Mouse (Mus musculus) liver, embryonic 13.5 days (tissue): ENCODE results near the gene Ninj2. TPM values are rescaled to one million over a fixed set of nuclear protein-coding genes. Genes with fewer than 3 reads are reported as not detected.

Experiments used
- ATAC-seq: fragments of 200-750 bp; cut with Nextera tagmentation; 2 replicates; pipeline ENCODE4 v1.8.0; 2017; ENCODE audit warnings: low read depth, mild to moderate bottlenecking, moderate number of reproducible peaks, moderate library complexity
- DNase-seq: peaks from one replicate; pipeline ENCODE4 v3.0.0; 2022
- H3K27ac ChIP-seq: fragments of 300-500 bp; sonication (generic); 2 replicates; pipeline ENCODE4 v1.5.1; 2015; ENCODE audit warnings: moderate library complexity, mild to moderate bottlenecking, inconsistent platforms
- H3K27me3 ChIP-seq: fragments of 300-500 bp; sonication (generic); 2 replicates; pipeline ENCODE4 v1.6.1; 2015; ENCODE audit warnings: mild to moderate bottlenecking, inconsistent platforms
- H3K36me3 ChIP-seq: fragments of 300-500 bp; sonication (generic); 2 replicates; pipeline ENCODE4 v1.6.1; 2015; ENCODE audit warnings: mild to moderate bottlenecking, inconsistent platforms
- H3K4me1 ChIP-seq: fragments of 300-500 bp; sonication (generic); replicated peaks from 2 replicates; pipeline ENCODE4 v1.6.1; 2015; ENCODE audit warnings: inconsistent platforms
- H3K4me2 ChIP-seq: fragments of 300-500 bp; sonication (generic); 2 replicates; pipeline ENCODE4 v1.6.1; 2015; ENCODE audit warnings: inconsistent platforms, mild to moderate bottlenecking, moderate library complexity
- H3K4me3 ChIP-seq: fragments of 300-500 bp; sonication (generic); replicated peaks from 2 replicates; pipeline ENCODE4 v1.5.1; 2015; ENCODE audit warnings: mild to moderate bottlenecking, inconsistent platforms
- H3K9ac ChIP-seq: fragments of 300-500 bp; sonication (generic); 2 replicates; pipeline ENCODE4 v1.6.1; 2015; ENCODE audit warnings: mild to moderate bottlenecking, inconsistent platforms
- H3K9me3 ChIP-seq: fragments of 300-500 bp; sonication (generic); replicated peaks from 2 replicates; pipeline ENCODE4 v1.6.1; 2016; ENCODE audit warnings: inconsistent platforms
- WGBS: fragments of 180-500 bp; shearing (Covaris S2); methylation state at CpG from one replicate; pipeline ENCODE4 v1.1.7; 2015; ENCODE audit not compliant: insufficient replicate concordance; 5-methylcytosine and 5-hydroxymethylcytosine counted together
- polyA plus RNA-seq: library from polyadenylated mRNA; unstranded; fragments of >200 nt; fragmentation: Nextera tagmentation; extraction: Ambion mirVana; gene quantifications from 2 replicates; pipeline ENCODE4 v1.2.1, GENCODE M21; 2015

Gene Ninj2
- polyA plus RNA-seq, 1 experiment from 2014 or later: not detected

GRCm38 (mm10) chr6:120111410-120111783 is 18.2 kb downstream of the Ninj2 start:
- H3K4me2 ChIP-seq: no peak overlapping the region
- H3K4me3 ChIP-seq: no peak overlapping the region
- H3K36me3 ChIP-seq: no peaks in the 10 kb centered on the region
- DNase-seq (no peak), ATAC-seq (no peak)
- peak overlapping the region; percentile 73; the same call in 1 of the 2 replicates for H3K27ac ChIP-seq
- H3K9me3 ChIP-seq: no peaks in the 10 kb centered on the region
- no peaks in the 10 kb centered on the region for H3K27me3 ChIP-seq
- WGBS: 63% methylated on average over 3 of the region's 3 CpGs
- no peak overlapping the region for H3K9ac ChIP-seq
- peaks cover 21% of the 10 kb centered on the region for H3K4me1 ChIP-seq

DNA sequence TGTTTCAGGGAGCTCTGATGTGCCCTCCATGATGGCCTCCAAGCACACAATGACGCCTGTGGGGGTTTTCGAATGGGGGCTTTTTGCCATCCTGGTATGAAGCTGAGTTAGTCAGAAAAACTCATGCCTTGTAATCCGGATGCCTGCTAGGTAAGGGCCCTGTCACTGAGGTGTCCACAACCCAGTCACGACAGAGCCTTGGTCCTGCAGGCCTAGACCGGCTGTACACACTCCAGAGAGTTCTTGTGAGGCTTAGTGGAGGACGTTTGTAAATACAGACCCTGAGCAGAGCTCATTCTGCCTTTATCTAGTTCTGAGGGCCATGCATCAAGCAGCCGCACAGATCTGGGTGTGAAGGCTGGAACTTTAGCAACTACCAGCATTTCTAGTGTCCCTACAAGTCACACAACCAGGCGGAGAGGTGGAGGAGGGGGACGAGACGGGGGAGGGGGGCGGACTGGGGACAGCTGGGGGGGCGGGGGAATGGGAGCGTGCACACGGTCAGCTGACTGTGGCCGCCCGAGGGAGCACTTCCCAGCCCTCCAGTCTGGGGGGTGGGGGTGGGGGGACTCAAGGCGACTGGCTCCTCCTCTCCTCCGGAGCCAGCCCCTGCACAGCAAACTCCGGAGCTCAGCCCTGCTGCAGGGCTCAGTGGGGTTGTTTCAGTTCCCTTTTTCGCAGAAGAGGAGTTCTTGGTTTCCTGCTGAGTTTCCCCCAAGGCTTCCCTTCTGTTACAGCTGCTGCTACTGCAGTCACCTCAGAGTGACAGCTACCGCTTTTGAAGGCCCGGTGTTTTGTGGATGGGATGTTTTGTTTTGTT is 19.0 kb downstream of the Ninj2 start:
- Histone ChIP-seq H3K36me3 (no peaks in the 10 kb centered on the region), H3K4me1 (peaks cover 21% of the 10 kb centered on the region), H3K9me3 (no peaks in the 10 kb centered on the region), H3K4me3 (peak overlapping the region; percentile 36), H3K9ac (peak overlapping the region; percentile 52), H3K4me2 (peak overlapping the region; percentile 63), H3K27ac (peak overlapping the region; percentile 73), H3K27me3 (no peaks in the 10 kb centered on the region)
- 7% methylated on average over 22 of the region's 22 CpGs for WGBS
- DNase-seq (peak; percentile 56), ATAC-seq (peak; percentile 86)

- no peak overlapping the region for H3K4me3 ChIP-seq
- no peak overlapping the region for H3K4me2 ChIP-seq
- no peaks in the 10 kb centered on the region for H3K9me3 ChIP-seq
- no peak for DNase-seq
- 80% methylated on average over 3 of the region's 3 CpGs for WGBS
- H3K9ac ChIP-seq: no peak overlapping the region
- no peak for ATAC-seq
- no peaks in the 10 kb centered on the region for H3K27me3 ChIP-seq
- H3K36me3 ChIP-seq: no peaks in the 10 kb centered on the region
- H3K4me1 ChIP-seq: peaks cover 18% of the 10 kb centered on the region
- no peak overlapping the region for H3K27ac ChIP-seq
These were observed 20.7 kb downstream of the Ninj2 start for GRCm38 (mm10) chr6:120113856-120114255.

- Histone ChIP-seq H3K9me3 (no peaks in the 10 kb centered on the region), H3K36me3 (no peaks in the 10 kb centered on the region), H3K4me1 (peaks cover 14% of the 10 kb centered on the region), H3K4me3 (no peak overlapping the region), H3K4me2 (no peak overlapping the region), H3K27me3 (no peaks in the 10 kb centered on the region), H3K9ac (no peak overlapping the region), H3K27ac (no peak overlapping the region)
- WGBS: 86% methylated on average over 1 of the region's 1 CpGs
- no peak for DNase-seq
- ATAC-seq: no peak
These were observed 21.1 kb downstream of the Ninj2 start for GRCm38 (mm10) chr6:120114271-120114670.

DNA sequence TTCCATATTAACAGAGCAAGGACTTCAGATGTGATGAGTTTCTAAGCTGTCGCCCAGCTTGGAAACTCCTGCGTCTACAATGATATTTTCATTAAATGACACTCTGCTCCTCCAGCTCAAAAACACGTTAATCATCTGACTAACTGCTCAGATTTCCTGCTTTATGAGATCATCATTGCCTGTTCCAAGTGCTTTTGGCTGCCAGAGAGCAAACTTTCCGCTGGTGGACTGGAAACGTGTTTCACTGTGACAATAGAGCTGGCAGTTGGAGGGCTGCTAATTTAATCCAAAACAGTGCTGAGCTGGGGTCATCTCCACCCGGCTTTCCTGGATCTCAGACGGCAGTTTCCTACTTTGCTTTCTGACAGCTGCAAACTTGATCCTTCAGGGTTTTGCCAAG is 21.5 kb downstream of the Ninj2 start:
- Histone ChIP-seq H3K36me3 (no peaks in the 10 kb centered on the region), H3K27ac (no peak overlapping the region), H3K27me3 (no peaks in the 10 kb centered on the region), H3K4me2 (no peak overlapping the region), H3K4me1 (peaks cover 14% of the 10 kb centered on the region), H3K9me3 (no peaks in the 10 kb centered on the region), H3K4me3 (no peak overlapping the region), H3K9ac (no peak overlapping the region)
- 51% methylated on average over 7 of the region's 7 CpGs for WGBS
- no peak for ATAC-seq
- DNase-seq: no peak

DNA sequence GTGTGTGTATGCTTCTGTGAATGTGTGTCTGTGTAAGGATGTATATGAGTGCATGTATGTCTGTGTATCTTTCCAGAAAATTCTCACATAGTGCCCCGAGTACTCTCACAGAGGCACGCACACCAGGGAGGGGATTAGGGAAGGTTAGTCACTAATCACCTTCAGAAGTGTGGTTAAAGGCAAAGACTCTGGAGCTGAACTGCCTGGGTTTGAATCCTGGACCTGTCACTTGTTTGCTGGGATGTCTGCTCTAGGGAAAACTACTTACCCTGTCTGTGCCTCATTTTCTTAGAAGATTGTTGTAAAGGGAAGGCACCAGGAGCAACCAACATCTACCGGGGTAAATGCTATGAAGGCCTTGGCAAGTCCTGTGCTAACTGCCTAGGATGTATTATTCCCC is 22.3 kb downstream of the Ninj2 start:
- DNase-seq: no peak
- Histone ChIP-seq H3K9ac (no peak overlapping the region), H3K4me1 (peaks cover 14% of the 10 kb centered on the region), H3K36me3 (no peaks in the 10 kb centered on the region), H3K4me3 (no peak overlapping the region), H3K27me3 (no peaks in the 10 kb centered on the region), H3K9me3 (no peaks in the 10 kb centered on the region), H3K4me2 (no peak overlapping the region), H3K27ac (no peak overlapping the region)
- no peak for ATAC-seq
- 65% methylated on average over 3 of the region's 3 CpGs for WGBS

DNA sequence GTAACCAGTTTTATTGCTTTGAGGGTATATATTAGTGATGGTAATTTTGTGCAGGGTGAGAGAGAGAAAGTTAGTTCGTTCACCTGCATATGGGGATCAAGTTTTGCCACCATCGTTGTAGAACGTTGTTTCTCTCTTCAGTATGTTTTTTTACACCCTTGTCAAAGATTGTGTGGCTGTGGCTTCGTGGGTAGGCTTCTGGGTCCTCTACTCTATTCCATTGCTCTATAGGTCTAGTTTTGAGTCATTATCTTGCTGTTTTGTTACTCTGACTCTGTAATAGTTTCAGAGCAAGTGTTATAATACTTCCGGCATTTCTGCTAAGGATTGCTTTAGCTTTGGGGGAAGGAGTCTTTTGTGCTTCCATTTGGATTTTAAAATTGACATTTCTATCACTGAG is 26.7 kb downstream of the Ninj2 start:
- Histone ChIP-seq H3K4me1 (no peaks in the 10 kb centered on the region), H3K9me3 (no peaks in the 10 kb centered on the region), H3K4me2 (no peak overlapping the region), H3K36me3 (no peaks in the 10 kb centered on the region), H3K4me3 (no peak overlapping the region), H3K9ac (no peak overlapping the region), H3K27ac (no peak overlapping the region), H3K27me3 (no peaks in the 10 kb centered on the region)
- DNase-seq (no peak), ATAC-seq (no peak)
- WGBS: 57% methylated on average over 5 of the region's 5 CpGs

- Histone ChIP-seq H3K9me3 (no peaks in the 10 kb centered on the region), H3K4me2 (no peak overlapping the region), H3K4me1 (no peaks in the 10 kb centered on the region), H3K4me3 (no peak overlapping the region), H3K36me3 (no peaks in the 10 kb centered on the region), H3K27me3 (no peaks in the 10 kb centered on the region), H3K27ac (no peak overlapping the region), H3K9ac (no peak overlapping the region)
- no peak for DNase-seq
- WGBS: 45% methylated on average over 7 of the region's 7 CpGs
- no peak for ATAC-seq
These were observed 31.5 kb downstream of the Ninj2 start for GRCm38 (mm10) chr6:120124688-120125087.

GRCm38 (mm10) chr6:120126456-120126855 is 33.3 kb downstream of the Ninj2 start:
- WGBS: 82% methylated on average over 8 of the region's 8 CpGs
- Histone ChIP-seq H3K27ac (no peak overlapping the region), H3K4me2 (no peak overlapping the region), H3K9ac (no peak overlapping the region), H3K36me3 (no peaks in the 10 kb centered on the region), H3K4me1 (no peaks in the 10 kb centered on the region), H3K27me3 (no peaks in the 10 kb centered on the region), H3K9me3 (no peaks in the 10 kb centered on the region), H3K4me3 (no peak overlapping the region)
- DNase-seq: no peak
- no peak for ATAC-seq

GRCm38 (mm10) chr6:120127321-120127720 is 34.2 kb downstream of the Ninj2 start:
- Histone ChIP-seq H3K27ac (no peak overlapping the region), H3K4me1 (no peaks in the 10 kb centered on the region), H3K27me3 (no peaks in the 10 kb centered on the region), H3K36me3 (no peaks in the 10 kb centered on the region), H3K4me3 (no peak overlapping the region), H3K9ac (no peak overlapping the region), H3K4me2 (no peak overlapping the region), H3K9me3 (no peaks in the 10 kb centered on the region)
- WGBS: 91% methylated on average over 7 of the region's 7 CpGs
- DNase-seq: no peak
- ATAC-seq: no peak

DNA sequence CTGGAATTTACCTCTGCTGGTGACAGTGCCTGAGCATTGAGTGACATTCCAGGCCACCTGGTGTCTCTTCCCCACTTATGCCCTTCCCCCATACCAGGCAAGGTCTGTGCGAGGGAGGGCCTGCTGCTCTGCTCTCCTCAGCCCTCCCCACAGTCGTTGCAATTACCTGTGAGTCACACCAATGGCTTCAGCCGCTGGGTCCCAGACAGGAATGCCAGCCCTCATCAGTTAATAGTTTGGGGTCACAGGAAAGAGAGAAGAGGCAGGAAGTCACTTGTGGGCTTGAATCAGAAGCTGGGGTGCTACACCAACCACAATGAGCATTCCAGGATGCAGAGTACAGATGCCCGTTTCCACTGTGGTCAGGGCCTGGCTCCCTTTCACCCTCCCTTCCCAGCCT is 41.6 kb downstream of the Ninj2 start:
- Histone ChIP-seq H3K9ac (no peak overlapping the region), H3K27me3 (no peaks in the 10 kb centered on the region), H3K27ac (no peak overlapping the region), H3K9me3 (no peaks in the 10 kb centered on the region), H3K4me2 (no peak overlapping the region), H3K4me3 (no peak overlapping the region), H3K36me3 (no peaks in the 10 kb centered on the region), H3K4me1 (no peaks in the 10 kb centered on the region)
- WGBS: 60% methylated on average over 4 of the region's 4 CpGs
- ATAC-seq (no peak), DNase-seq (no peak)

DNA sequence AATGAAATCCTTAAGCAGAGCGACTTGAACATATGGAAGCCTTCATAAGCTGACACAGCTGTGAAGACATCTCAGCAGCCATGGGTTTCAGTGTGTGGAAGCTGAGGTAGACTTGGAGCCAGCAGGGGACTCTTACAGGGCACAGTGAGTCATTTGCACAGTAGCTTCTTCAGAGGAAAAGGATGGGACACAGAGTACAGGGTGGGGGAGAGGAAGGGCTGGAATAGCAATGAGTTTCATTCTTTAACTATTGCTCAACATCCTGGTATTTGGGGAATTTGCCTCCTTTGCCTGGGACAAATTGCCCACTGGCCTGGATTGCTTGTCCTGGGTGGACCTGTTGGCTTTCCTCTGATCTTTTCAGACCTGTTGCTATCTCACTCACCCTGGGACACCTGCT is 52.3 kb downstream of the Ninj2 start:
- no peak for DNase-seq

More for the DNA sequence above, 52.3 kb downstream of the Ninj2 start:
- Histone ChIP-seq H3K9ac (no peak overlapping the region), H3K9me3 (no peaks in the 10 kb centered on the region), H3K36me3 (no peaks in the 10 kb centered on the region), H3K27ac (no peak overlapping the region), H3K27me3 (no peaks in the 10 kb centered on the region), H3K4me3 (no peak overlapping the region), H3K4me2 (no peak overlapping the region), H3K4me1 (peaks cover 21% of the 10 kb centered on the region)
- WGBS: 57% methylated on average over 1 of the region's 1 CpGs
- ATAC-seq: no peak
